8 mouse cellular contexts compared by ENCODE assay signal in genomic region chr13:63324978-63325848, GRCm38 (mm10).
A peak's percentile ranks its signal among the peaks of the same experiment; 100 is the strongest.
DNase-seq lines count a peak whose midpoint lies in the region; ATAC-seq and TF ChIP-seq lines count a peak whose summit lies in the region.

No protein-coding gene starts in this region.

- TF ChIP-seq CTCF in liver, postnatal 0 days (IDR thresholded peaks at IDR 0.05; ENCODE audit: low read depth), result no peak

- peaks cover 31% of the 10 kb centered on the region for H3K4me1 ChIP-seq in kidney, embryonic 16.5 days (ENCODE audit: insufficient read depth, low read length)
- peaks cover 30% of the 10 kb centered on the region for H3K4me1 ChIP-seq in embryonic facial prominence, embryonic 14.5 days (ENCODE audit: control insufficient read depth, insufficient read depth, low read length)
- peaks cover 23% of the 10 kb centered on the region for H3K4me1 ChIP-seq in liver, postnatal 0 days (ENCODE audit: insufficient read depth)
- H3K4me1 ChIP-seq in forebrain, embryonic 13.5 days, result peaks cover 7% of the 10 kb centered on the region

- H3K36me3 ChIP-seq in kidney, embryonic 16.5 days (ENCODE audit: insufficient read depth, low read length), result no peaks in the 10 kb centered on the region
- H3K36me3 ChIP-seq in embryonic facial prominence, embryonic 14.5 days (ENCODE audit: control insufficient read depth, insufficient read depth, low read length), result no peaks in the 10 kb centered on the region
- H3K36me3 ChIP-seq in liver, postnatal 0 days (replicated peaks; ENCODE audit: insufficient read depth, low read length), result no peaks in the 10 kb centered on the region; the same call in 1 of the 2 replicates
- no peaks in the 10 kb centered on the region for H3K36me3 ChIP-seq in forebrain, embryonic 13.5 days (ENCODE audit: poor library complexity, severe bottlenecking)

- 72% methylated on average over 10 of the region's 10 CpGs for WGBS in kidney, embryonic 16.5 days
- WGBS in embryonic facial prominence, embryonic 14.5 days, result 51% methylated on average over 10 of the region's 10 CpGs
- WGBS in liver, postnatal 0 days (ENCODE audit: insufficient replicate concordance), result 51% methylated on average over 10 of the region's 10 CpGs
- 84% methylated on average over 10 of the region's 10 CpGs for WGBS in forebrain, embryonic 13.5 days

- no peaks in the 10 kb centered on the region for H3K9me3 ChIP-seq in kidney, embryonic 16.5 days (ENCODE audit: low read length)
- no peaks in the 10 kb centered on the region for H3K9me3 ChIP-seq in embryonic facial prominence, embryonic 14.5 days (ENCODE audit: control insufficient read depth, low read length)
- H3K9me3 ChIP-seq in liver, postnatal 0 days (ENCODE audit: low read length), result no peaks in the 10 kb centered on the region
- no peaks in the 10 kb centered on the region for H3K9me3 ChIP-seq in forebrain, embryonic 13.5 days (replicated peaks)

- H3K4me2 ChIP-seq in kidney, embryonic 16.5 days (replicated peaks; ENCODE audit: low read depth, low read length), result no peak overlapping the region
- no peak overlapping the region for H3K4me2 ChIP-seq in embryonic facial prominence, embryonic 14.5 days (ENCODE audit: low read depth, low read length)
- no peak overlapping the region for H3K4me2 ChIP-seq in liver, postnatal 0 days (ENCODE audit: low read depth, low read length)
- no peak overlapping the region for H3K4me2 ChIP-seq in forebrain, embryonic 13.5 days

- H3K27me3 ChIP-seq in kidney, embryonic 16.5 days (ENCODE audit: insufficient read depth, low read length), result no peaks in the 10 kb centered on the region
- no peaks in the 10 kb centered on the region for H3K27me3 ChIP-seq in embryonic facial prominence, embryonic 14.5 days (replicated peaks; ENCODE audit: control insufficient read depth, insufficient read depth, low read length)
- H3K27me3 ChIP-seq in liver, postnatal 0 days (ENCODE audit: insufficient read depth, low read length), result no peaks in the 10 kb centered on the region
- peaks cover 3% of the 10 kb centered on the region; the same call in 1 of the 2 replicates for H3K27me3 ChIP-seq in forebrain, embryonic 13.5 days

- H3K9ac ChIP-seq in kidney, embryonic 16.5 days (replicated peaks; ENCODE audit: low read length), result no peak overlapping the region
- H3K9ac ChIP-seq in embryonic facial prominence, embryonic 14.5 days (ENCODE audit: low read depth, low read length), result no peak overlapping the region
- no peak overlapping the region for H3K9ac ChIP-seq in liver, postnatal 0 days (replicated peaks)
- no peak overlapping the region for H3K9ac ChIP-seq in forebrain, embryonic 13.5 days

- no peak overlapping the region for H3K4me3 ChIP-seq in kidney, embryonic 16.5 days (ENCODE audit: low read length)
- H3K4me3 ChIP-seq in embryonic facial prominence, embryonic 14.5 days (ENCODE audit: low read depth, low read length), result no peak overlapping the region
- H3K4me3 ChIP-seq in liver, postnatal 0 days (ENCODE audit: low read depth, low read length), result no peak overlapping the region
- H3K4me3 ChIP-seq in forebrain, embryonic 13.5 days, result no peak overlapping the region

- peak overlapping the region; percentile 75 for H3K27ac ChIP-seq in kidney, embryonic 16.5 days (ENCODE audit: low read length)
- H3K27ac ChIP-seq in embryonic facial prominence, embryonic 14.5 days (replicated peaks; ENCODE audit: low read depth, low read length), result peak overlapping the region; percentile 67
- H3K27ac ChIP-seq in liver, postnatal 0 days (ENCODE audit: low read depth), result peak overlapping the region; percentile 44
- H3K27ac ChIP-seq in forebrain, embryonic 13.5 days, result no peak overlapping the region

- ATAC-seq in kidney, embryonic 16.5 days (ENCODE audit: low FRiP score, low TSS enrichment), result no peak
- no peak for ATAC-seq in embryonic facial prominence, embryonic 14.5 days (ENCODE audit: low read depth)
- ATAC-seq in liver, postnatal 0 days, result no peak
- no peak for ATAC-seq in forebrain, embryonic 13.5 days

- no peak for TF ChIP-seq EP300 in liver, postnatal 0 days (IDR thresholded peaks at IDR 0.05; ENCODE audit: low read depth)

- DNase-seq in kidney, postnatal 36 days, result no peak
- DNase-seq in MN1 (ENCODE audit: low spot score), result peak; percentile 64
- DNase-seq in embryonic facial prominence, embryonic 14.5 days (ENCODE audit: low spot score), result no peak
- no peak for DNase-seq in liver, postnatal 0 days
- DNase-seq in cerebellum, adult 8-10 months, result no peak
- no peak for DNase-seq in urinary bladder, postnatal 25 days (ENCODE audit: low spot score)
